15 mouse cellular contexts compared by ENCODE assay signal in genomic region chr17:23681086-23681485, GRCm38 (mm10). TPM values are rescaled to one million over a fixed set of nuclear protein-coding genes. Genes with fewer than 3 reads are reported as not detected.
DNase-seq lines count a peak whose midpoint lies in the region; ATAC-seq and TF ChIP-seq lines count a peak whose summit lies in the region.
"Had no signal": no experiment of that assay in that cellular context is flagged by ENCODE, and none has a peak within 500 bp of the region (broad histone marks: within the 10 kb centered on the region; RNA-seq: fewer than 3 reads in every experiment).

No protein-coding gene starts in this region.

- H3K4me2 ChIP-seq in lung, embryonic 14.5 days = peak overlapping the region; percentile 59
- H3K4me2 ChIP-seq in embryonic facial prominence, embryonic 12.5 days (replicated peaks) = peak overlapping the region; percentile 29
- peak overlapping the region; percentile 29 for H3K4me2 ChIP-seq in stomach, embryonic 14.5 days (replicated peaks; ENCODE audit: low read depth, low read length)
- H3K4me2 ChIP-seq: forebrain, embryonic 13.5 days; liver, embryonic 12.5 days had no signal

- H3K27ac ChIP-seq in lung, embryonic 14.5 days (ENCODE audit: low read depth) = no peak overlapping the region
- no peak overlapping the region for H3K27ac ChIP-seq in embryonic facial prominence, embryonic 12.5 days
- no peak overlapping the region; the same call in 1 of the 2 replicates for H3K27ac ChIP-seq in stomach, embryonic 14.5 days (ENCODE audit: low read length)
- H3K27ac ChIP-seq: forebrain, embryonic 13.5 days; liver, embryonic 12.5 days had no signal

- no peak for ATAC-seq in lung, embryonic 14.5 days (ENCODE audit: insufficient read depth)
- ATAC-seq in embryonic facial prominence, embryonic 12.5 days (ENCODE audit: insufficient number of reproducible peaks, insufficient read depth, low FRiP score, low TSS enrichment) = no peak
- no peak for ATAC-seq in stomach, embryonic 14.5 days (ENCODE audit: insufficient number of reproducible peaks, insufficient read depth, low FRiP score, low read depth)
- ATAC-seq: forebrain, embryonic 13.5 days; liver, embryonic 12.5 days had no signal

- no peaks in the 10 kb centered on the region for H3K9me3 ChIP-seq in lung, embryonic 14.5 days (ENCODE audit: low read depth, low read length)
- H3K9me3 ChIP-seq in embryonic facial prominence, embryonic 12.5 days = no peaks in the 10 kb centered on the region
- no peaks in the 10 kb centered on the region for H3K9me3 ChIP-seq in stomach, embryonic 14.5 days (ENCODE audit: control insufficient read depth, low read depth, low read length)
- H3K9me3 ChIP-seq: forebrain, embryonic 13.5 days; liver, embryonic 12.5 days had no signal

- H3K4me1 ChIP-seq in lung, embryonic 14.5 days (ENCODE audit: insufficient read depth) = peaks cover 3% of the 10 kb centered on the region; the same call in 1 of the 2 replicates
- peaks cover 21% of the 10 kb centered on the region for H3K4me1 ChIP-seq in embryonic facial prominence, embryonic 12.5 days
- H3K4me1 ChIP-seq in stomach, embryonic 14.5 days (ENCODE audit: control insufficient read depth, insufficient read depth, low read length) = peaks cover 17% of the 10 kb centered on the region

- TF ChIP-seq CTCF in lung, embryonic 14.5 days (IDR thresholded peaks at IDR 0.05; ENCODE audit: low read depth) = no peak

- H3K27me3 ChIP-seq in lung, embryonic 14.5 days (ENCODE audit: insufficient read depth, low read length) = peaks cover 58% of the 10 kb centered on the region
- peaks cover 70% of the 10 kb centered on the region for H3K27me3 ChIP-seq in embryonic facial prominence, embryonic 12.5 days
- H3K27me3 ChIP-seq in stomach, embryonic 14.5 days (ENCODE audit: control insufficient read depth, insufficient read depth, low read length) = peaks cover 22% of the 10 kb centered on the region

- H3K36me3 ChIP-seq in lung, embryonic 14.5 days (ENCODE audit: insufficient read depth) = 0 out of 2 replicates have a peak, but pooled peaks cover 3% of the 10 kb centered on the region
- H3K36me3 ChIP-seq in embryonic facial prominence, embryonic 12.5 days = no peaks in the 10 kb centered on the region
- H3K36me3 ChIP-seq in stomach, embryonic 14.5 days (ENCODE audit: control insufficient read depth, insufficient read depth, low read length) = no peaks in the 10 kb centered on the region; the same call in 1 of the 2 replicates
- H3K36me3 ChIP-seq: liver, embryonic 12.5 days had no signal

- H3K9ac ChIP-seq in lung, embryonic 14.5 days = no peak overlapping the region; the same call in 1 of the 2 replicates
- H3K9ac ChIP-seq in embryonic facial prominence, embryonic 12.5 days = no peak overlapping the region
- H3K9ac ChIP-seq in stomach, embryonic 14.5 days (replicated peaks; ENCODE audit: low read depth, low read length) = no peak overlapping the region
- H3K9ac ChIP-seq: forebrain, embryonic 13.5 days; liver, embryonic 12.5 days had no signal

- 53% methylated on average over 10 of the region's 10 CpGs for WGBS in lung, embryonic 14.5 days
- 67% methylated on average over 10 of the region's 10 CpGs for WGBS in embryonic facial prominence, embryonic 12.5 days
- WGBS in stomach, embryonic 14.5 days = 48% methylated on average over 10 of the region's 10 CpGs

- peak overlapping the region; percentile 38 for H3K4me3 ChIP-seq in lung, embryonic 14.5 days (ENCODE audit: low read depth, low read length)
- H3K4me3 ChIP-seq in embryonic facial prominence, embryonic 12.5 days = no peak overlapping the region; the same call in 1 of the 2 replicates
- H3K4me3 ChIP-seq in stomach, embryonic 14.5 days (ENCODE audit: low read depth, low read length) = 0 out of 2 replicates have a peak overlapping the region, but pooled peaks have one; percentile 26
- H3K4me3 ChIP-seq: forebrain, embryonic 13.5 days; liver, embryonic 12.5 days had no signal

- DNase-seq in adrenal gland, adult 2 months = peak; percentile 67
- no peak for DNase-seq in adrenal gland, adult 8-10 months
- DNase-seq in lung, embryonic 14.5 days = no peak
- no peak for DNase-seq in lung, postnatal 14 days
- no peak for DNase-seq in embryo, embryonic 10 days (ENCODE audit: low spot score)
- no peak for DNase-seq in embryo, embryonic 9.5 days (ENCODE audit: extremely low spot score)
- DNase-seq: B cell, adult 2 months; heart, postnatal 36 days; right cerebral cortex, adult 18-20 months had no signal

RNA-seq across cellular contexts. Expression of gene Cldn6, which starts 2.0 kb away (rescaled TPM):
- total RNA-seq in adrenal gland, adult 2 months (2021) = not detected
- not detected in 2 replicates for polyA plus RNA-seq in adrenal gland, adult 2 months (2012; rRNA removed)
- total RNA-seq in adrenal gland, adult 8-10 months (2022) = not detected
- 207 and 219 TPM in 2 replicates for polyA plus RNA-seq in lung, embryonic 14.5 days (2014; fragmentation: Nextera tagmentation; extraction: Ambion mirVana)
- polyA plus RNA-seq in embryonic facial prominence, embryonic 12.5 days (2016; fragmentation: Nextera tagmentation; extraction: Ambion mirVana) = 49.2 and 52.4 TPM in 2 replicates
- 149 and 158 TPM in 2 replicates for polyA plus RNA-seq in stomach, embryonic 14.5 days (2014; fragmentation: Nextera tagmentation; extraction: Ambion mirVana)
- total RNA-seq: gastrocnemius, postnatal 4 days; heart, postnatal 36 days; left cerebral cortex, postnatal 10 days had no signal

RNA-seq across cellular contexts. Expression of gene Cldn9, which starts 2.7 kb away (rescaled TPM):
- total RNA-seq in adrenal gland, adult 2 months (2021) = under 1 TPM in 1 of 2 experiments, not detected in 1; 0.21 TPM
- polyA plus RNA-seq in adrenal gland, adult 2 months (2012; rRNA removed) = 0.09 and 0.13 TPM in 2 replicates
- under 1 TPM in 2 of 4 experiments, not detected in 2; 0.17 to 0.38 TPM for total RNA-seq in adrenal gland, adult 8-10 months (2022)
- polyA plus RNA-seq in lung, embryonic 14.5 days (2014; fragmentation: Nextera tagmentation; extraction: Ambion mirVana) = 5.1 and 6.2 TPM in 2 replicates
- polyA plus RNA-seq in embryonic facial prominence, embryonic 12.5 days (2016; fragmentation: Nextera tagmentation; extraction: Ambion mirVana) = 12.6 and 13.5 TPM in 2 replicates
- polyA plus RNA-seq in stomach, embryonic 14.5 days (2014; fragmentation: Nextera tagmentation; extraction: Ambion mirVana) = 2.9 and 3.0 TPM in 2 replicates
- total RNA-seq: heart, postnatal 36 days; left cerebral cortex, postnatal 10 days had no signal

RNA-seq across cellular contexts. Expression of gene Tnfrsf12a, which starts 3.8 kb away (rescaled TPM):
- 100 to 1,000 TPM; 147 to 270 TPM for total RNA-seq in adrenal gland, adult 2 months (2021)
- polyA plus RNA-seq in adrenal gland, adult 2 months (2012; rRNA removed) = 83.4 and 96.8 TPM in 2 replicates
- 100 to 1,000 TPM; 156 to 243 (median 195) TPM for total RNA-seq in adrenal gland, adult 8-10 months (2022)
- polyA plus RNA-seq in lung, embryonic 14.5 days (2014; fragmentation: Nextera tagmentation; extraction: Ambion mirVana) = 21.6 and 24.0 TPM in 2 replicates
- 8.6 and 9.2 TPM in 2 replicates for polyA plus RNA-seq in embryonic facial prominence, embryonic 12.5 days (2016; fragmentation: Nextera tagmentation; extraction: Ambion mirVana)
- polyA plus RNA-seq in stomach, embryonic 14.5 days (2014; fragmentation: Nextera tagmentation; extraction: Ambion mirVana) = 18.0 and 20.7 TPM in 2 replicates

RNA-seq across cellular contexts. Expression of gene Thoc6, which starts 7.4 kb away (rescaled TPM):
- total RNA-seq in adrenal gland, adult 2 months (2021) = 10 to 100 TPM; 19.5 to 36.7 TPM
- 28.1 and 30.6 TPM in 2 replicates for polyA plus RNA-seq in adrenal gland, adult 2 months (2012; rRNA removed)
- total RNA-seq in adrenal gland, adult 8-10 months (2022) = 10 to 100 TPM; 24.7 to 28.3 (median 26.7) TPM
- polyA plus RNA-seq in lung, embryonic 14.5 days (2014; fragmentation: Nextera tagmentation; extraction: Ambion mirVana) = 47.4 and 49.6 TPM in 2 replicates
- 49.6 and 51.7 TPM in 2 replicates for polyA plus RNA-seq in embryonic facial prominence, embryonic 12.5 days (2016; fragmentation: Nextera tagmentation; extraction: Ambion mirVana)
- 36.5 and 40.0 TPM in 2 replicates for polyA plus RNA-seq in stomach, embryonic 14.5 days (2014; fragmentation: Nextera tagmentation; extraction: Ambion mirVana)

RNA-seq across cellular contexts. Expression of gene Hcfc1r1, which starts 7.7 kb away (rescaled TPM):
- 100 to 1,000 TPM; 170 to 228 TPM for total RNA-seq in adrenal gland, adult 2 months (2021)
- 747 and 838 TPM in 2 replicates for polyA plus RNA-seq in adrenal gland, adult 2 months (2012; rRNA removed)
- total RNA-seq in adrenal gland, adult 8-10 months (2022) = 100 to 1,000 TPM; 136 to 169 (median 147) TPM
- 63.8 and 71.1 TPM in 2 replicates for polyA plus RNA-seq in lung, embryonic 14.5 days (2014; fragmentation: Nextera tagmentation; extraction: Ambion mirVana)
- polyA plus RNA-seq in embryonic facial prominence, embryonic 12.5 days (2016; fragmentation: Nextera tagmentation; extraction: Ambion mirVana) = 60.3 and 61.2 TPM in 2 replicates
- 110 TPM in 2 replicates for polyA plus RNA-seq in stomach, embryonic 14.5 days (2014; fragmentation: Nextera tagmentation; extraction: Ambion mirVana)

Comparison
In these comparisons a context has a peak if more than half of its experiments do, and no peak if none do; other contexts are left out.
1. RNA of gene Cldn6, which starts 2.0 kb away (polyA plus RNA-seq): 207 to 219 TPM in lung, embryonic 14.5 days, 149 to 158 TPM in stomach, embryonic 14.5 days and 49.2 to 52.4 TPM in embryonic facial prominence, embryonic 12.5 days; not detected in adrenal gland, adult 2 months; every median in the first group is over 10 times any median in the second.
2. Peak in every context shown above with its lines, with median percentiles within 50 percentile points of each other: H3K4me2 ChIP-seq.